Mouse (Mus musculus): ENCODE data around the gene D7Ertd443e. TPM values are rescaled to one million over a fixed set of nuclear protein-coding genes. Genes with fewer than 3 reads are reported as not detected.

The D7Ertd443e gene
- total RNA-seq (2021) = 1 to 10 TPM; 1.7 to 2.7 TPM
- long read RNA-seq, experiment 1 = 0 reads
- long read RNA-seq, experiment 2 = 0 reads

DNA sequence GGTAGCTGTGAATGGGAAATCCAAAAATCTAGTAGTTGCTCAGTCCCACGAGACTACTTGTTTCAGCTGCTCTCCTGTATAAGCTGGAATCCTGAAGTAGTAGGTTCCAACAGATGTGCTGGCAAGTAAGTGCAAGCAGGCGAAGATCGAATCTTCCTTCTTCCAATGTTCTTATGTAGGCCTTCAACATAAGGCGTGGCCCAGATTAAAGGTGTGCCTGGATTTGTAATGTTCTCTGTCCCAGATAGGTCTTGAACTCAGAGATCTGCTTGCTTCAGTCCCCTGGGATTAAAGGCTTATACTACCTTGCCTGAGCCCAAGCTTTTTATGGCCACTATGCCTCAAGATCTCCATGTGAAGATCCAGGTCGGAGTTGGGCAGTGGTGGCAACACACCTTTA, at the start of gene D7Ertd443e:
D7Ertd443e (minus strand) TSS at position 101 of the 400 bp plus-strand sequence.
- no peak for DNase-seq (ENCODE audit: low spot score in 2 of 2)

DNA sequence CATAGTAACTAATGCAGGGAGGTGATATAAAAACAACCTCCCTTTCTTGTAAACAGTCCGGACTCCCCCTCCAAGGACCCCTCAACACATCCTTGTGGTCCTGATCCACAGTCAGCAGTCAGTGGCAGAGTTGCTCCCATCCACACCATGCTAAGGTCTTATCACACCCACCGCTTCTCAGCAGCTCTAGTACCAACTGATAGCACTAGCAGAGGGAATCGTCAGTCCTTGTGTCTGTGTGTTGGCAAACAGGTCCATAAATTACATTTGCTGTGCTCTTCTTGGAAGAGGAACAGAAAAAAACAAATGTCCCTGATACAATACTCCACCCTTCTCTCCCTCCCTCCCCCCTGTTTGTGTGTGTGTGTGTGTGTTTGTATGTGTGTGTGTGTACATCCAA, 46.2 kb upstream of the D7Ertd443e start:
- no peak for DNase-seq (ENCODE audit: low spot score in 2 of 2)

DNA sequence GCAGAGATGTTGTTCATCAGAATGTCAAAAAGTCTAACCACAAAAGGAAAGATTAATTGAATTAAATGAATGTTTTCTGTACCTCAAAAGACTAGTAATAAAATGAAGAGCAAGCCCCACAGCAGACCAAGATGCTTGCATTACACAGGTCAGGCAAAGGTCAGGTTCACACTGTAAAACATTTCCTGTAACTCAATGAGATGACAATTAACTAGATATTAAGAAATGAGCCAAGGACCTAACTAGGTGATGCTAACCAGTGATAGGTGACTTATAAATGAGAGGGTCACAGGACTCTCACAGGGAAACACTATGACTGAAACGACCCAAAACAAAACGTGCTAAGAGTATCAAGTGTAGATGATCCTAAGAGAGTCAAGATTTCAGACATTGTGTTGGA, 43.2 kb upstream of the D7Ertd443e start:
- DNase-seq (ENCODE audit: low spot score in 2 of 2) = no peak

DNA sequence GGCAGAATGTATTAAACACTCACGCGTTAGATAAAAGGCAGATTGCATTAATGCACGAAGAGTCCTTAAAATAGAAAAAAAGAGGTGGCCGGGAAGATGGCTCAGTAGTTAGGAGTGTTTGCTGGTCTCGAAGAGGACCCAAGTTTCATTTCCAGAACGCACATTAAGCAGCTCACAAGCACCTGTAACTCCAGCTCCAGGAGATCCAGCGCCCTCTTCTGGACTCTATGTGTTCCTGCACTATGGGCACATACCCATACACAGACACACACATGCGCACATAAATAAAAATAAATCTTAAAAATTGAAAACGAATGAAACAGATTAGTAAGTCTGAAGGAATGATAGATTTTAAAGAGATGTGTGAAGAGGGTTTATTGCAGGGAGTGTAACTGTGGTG, 29.6 kb upstream of the D7Ertd443e start:
- DNase-seq (ENCODE audit: low spot score in 2 of 2) = no peak

DNA sequence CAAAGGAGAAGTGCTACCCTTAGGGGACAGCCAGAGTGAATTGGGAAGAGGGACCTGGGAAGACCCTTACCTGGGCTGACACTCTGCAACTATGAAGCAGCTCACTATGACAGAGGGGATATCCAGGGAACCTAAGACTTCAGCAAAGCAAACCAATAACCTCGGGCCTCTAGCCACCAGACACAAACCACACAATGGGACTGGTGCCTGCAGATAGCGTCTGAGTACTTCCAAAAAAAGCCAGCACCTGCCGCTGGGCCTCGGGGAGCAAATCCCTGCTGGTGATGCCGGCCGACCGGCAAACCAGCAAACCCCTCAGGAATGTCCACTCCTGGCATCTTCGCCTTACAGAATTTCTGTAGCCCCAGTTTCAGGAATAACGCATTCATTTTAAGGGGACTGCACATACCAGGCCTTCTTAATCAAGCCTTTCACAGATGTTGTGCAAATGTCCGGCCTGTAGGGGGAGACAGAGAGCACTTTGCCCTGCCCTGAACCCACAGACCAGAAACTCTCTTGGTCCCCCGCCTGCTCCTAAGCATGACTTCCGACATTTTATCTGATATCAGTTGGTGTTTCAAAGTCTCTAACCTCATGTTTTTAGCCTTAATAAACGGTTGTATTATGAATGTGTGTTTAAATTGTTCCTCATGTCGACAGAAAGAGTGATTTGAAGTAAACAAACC, 28.7 kb upstream of the D7Ertd443e start:
- DNase-seq (ENCODE audit: low spot score in 2 of 2) = peak in 1 of 2 experiments; percentile 11

DNA sequence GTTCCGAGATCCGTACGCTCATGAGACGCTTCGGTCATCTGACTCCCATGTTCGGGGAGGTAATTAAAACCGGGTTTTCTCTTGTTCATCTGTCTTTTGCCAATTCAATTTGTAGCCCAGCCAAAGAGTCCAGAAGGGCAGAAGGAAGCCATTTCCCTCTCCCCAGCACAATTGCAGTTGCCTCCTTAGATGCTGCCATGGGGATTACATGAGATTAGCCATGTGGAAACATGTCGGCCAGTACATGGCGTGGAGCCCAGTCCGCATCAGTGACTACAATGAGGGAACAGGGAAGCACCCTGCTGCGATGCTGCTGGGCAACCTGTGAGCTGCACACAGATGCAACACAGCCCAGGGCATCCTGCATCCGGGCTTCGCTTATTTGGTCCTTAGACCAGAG, 23.2 kb upstream of the D7Ertd443e start:
- peak; percentile 28 to 41 for DNase-seq (ENCODE audit: low spot score in 2 of 2)

DNA sequence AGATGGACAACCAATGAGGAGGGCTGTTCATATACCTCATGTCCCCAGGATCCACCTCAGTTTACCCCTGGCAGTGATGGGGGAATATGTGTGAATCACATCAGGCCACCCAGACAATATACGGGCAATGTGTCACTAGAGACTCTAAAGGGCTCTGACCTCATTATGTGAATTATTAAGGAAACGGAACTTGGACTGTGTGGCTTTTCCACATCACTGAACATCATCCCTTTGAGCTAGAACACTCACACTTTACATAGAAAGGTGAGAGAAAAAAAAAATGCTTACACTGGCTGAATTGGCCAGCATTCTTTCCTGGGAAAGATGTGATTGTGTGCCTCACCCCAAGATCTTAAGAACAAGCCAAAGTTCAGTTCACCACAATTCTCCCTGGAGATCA, 15.3 kb upstream of the D7Ertd443e start:
- DNase-seq (ENCODE audit: low spot score in 2 of 2) = no peak

DNA sequence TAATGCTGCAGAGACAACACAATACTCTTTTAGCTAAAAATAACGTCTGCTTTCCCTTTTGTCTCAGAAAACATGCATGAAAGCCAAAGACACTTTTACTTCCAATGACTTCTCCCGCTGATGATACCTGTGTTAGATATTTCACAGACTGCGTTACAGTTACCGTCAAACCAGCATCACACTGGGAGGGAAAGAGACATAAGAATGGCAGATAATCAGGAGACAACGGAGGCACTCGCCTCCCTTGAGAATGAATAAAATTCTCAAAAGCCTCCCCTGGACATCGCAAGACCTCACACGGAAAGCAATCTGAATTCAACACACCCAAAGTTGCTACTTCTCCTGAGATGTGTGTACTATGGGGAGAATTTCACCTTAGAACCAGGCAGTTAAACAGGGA, 11.3 kb upstream of the D7Ertd443e start:
- no peak for DNase-seq (ENCODE audit: low spot score in 2 of 2)

DNA sequence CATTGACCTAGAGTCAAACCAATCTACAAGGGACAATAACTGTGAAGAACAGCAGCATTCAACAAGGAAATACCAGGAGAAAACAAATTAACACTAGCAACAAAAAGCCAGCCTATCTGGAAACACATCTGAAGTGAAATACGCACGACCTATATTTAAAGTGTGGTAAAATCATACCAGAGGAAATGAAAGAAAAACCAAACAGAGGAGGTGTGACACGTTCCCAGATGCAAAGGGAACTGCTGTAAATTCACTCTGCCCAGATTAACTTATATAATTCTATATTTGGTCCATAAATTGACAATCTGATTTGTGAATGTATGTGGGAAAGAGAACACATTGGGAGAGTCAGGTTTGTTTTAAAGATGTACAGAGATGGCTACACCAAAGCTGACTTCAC, 2.7 kb downstream of the D7Ertd443e start:
- no peak for DNase-seq (ENCODE audit: low spot score in 2 of 2)

DNA sequence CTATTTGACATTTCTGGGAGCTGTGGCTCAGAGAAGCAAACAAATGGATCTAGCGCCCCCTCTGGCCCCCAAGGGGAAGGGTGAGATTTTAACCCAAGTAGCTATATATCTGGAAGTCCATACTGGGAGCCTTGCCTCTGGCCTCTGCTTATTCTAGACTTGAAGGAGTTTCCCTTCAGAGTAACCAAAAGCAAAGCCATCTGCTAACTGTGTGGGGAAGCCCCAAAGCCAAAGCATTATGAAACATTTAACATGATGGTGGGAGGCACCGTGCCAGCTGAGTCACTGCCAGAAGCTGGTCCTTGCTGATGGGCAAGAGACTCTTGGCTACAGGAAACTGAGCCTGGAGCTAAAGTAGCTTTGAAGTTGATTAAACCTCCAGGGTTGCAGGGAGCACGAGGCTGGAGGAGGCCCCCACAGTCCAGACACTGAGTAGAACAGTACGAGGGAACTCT, 4.0 kb downstream of the D7Ertd443e start:
- peak; percentile 45 to 64 for DNase-seq (ENCODE audit: low spot score in 2 of 2)

DNA sequence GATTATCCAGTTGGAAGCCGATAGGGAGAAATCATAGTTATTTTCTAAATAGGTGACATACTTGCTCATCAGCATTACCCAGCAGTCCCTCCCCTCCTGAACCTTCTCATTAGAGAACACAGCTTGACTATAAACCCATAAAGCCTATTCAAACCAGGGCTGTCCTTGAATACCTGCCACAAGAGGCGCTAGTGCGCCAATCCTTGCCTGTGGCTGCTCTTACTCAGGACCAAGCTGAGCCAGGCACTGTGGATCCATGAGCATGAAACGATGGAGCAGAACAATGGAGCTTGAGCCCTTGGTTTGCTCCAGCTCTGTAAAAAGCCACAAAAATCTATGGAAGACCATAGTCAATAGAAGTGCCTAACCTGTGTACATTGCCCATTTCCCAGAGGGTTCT, 7.2 kb downstream of the D7Ertd443e start:
- DNase-seq (ENCODE audit: low spot score in 2 of 2) = peak; percentile 25 to 42

DNA sequence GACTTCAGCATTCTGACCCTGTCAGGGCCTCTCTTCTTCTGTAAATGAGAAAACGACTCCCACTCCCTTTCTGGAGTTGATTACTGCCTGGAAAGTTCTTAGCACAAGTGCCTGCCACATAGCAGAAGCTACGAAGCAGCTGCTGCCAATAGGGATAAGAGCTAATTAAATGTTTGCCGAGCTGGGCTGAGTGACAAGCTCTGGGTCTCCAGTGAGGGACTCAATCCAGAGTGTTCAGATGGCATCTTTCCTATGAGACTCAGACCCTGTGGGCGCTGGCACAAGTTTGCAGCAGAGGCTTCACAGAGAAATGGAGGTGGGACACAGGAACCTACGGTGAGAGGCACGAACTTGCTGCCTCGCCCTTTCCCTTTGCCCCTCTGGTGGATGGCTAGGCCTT, 8.7 kb downstream of the D7Ertd443e start:
- DNase-seq (ENCODE audit: low spot score in 2 of 2) = peak; percentile 61 to 81

DNA sequence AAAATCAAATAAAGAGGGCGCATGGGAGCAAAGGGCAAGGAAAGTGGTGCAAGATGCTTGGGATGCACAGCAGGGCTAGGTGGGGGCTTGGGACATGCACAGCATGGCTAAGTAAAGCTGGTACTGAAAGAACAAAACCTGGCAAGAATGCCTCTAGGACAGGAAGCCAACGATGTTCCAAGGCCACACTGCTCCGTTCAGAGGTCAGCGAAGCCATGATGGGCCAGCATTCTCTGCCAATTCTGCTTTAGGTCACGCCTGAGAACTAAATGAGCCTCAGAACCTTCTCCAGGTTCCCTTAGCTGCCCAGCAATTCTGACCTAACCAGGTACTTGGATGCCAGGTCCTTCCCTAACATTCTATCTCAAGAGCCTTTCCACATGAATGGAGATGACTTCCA, 13.2 kb downstream of the D7Ertd443e start:
- no peak for DNase-seq (ENCODE audit: low spot score in 2 of 2)

DNA sequence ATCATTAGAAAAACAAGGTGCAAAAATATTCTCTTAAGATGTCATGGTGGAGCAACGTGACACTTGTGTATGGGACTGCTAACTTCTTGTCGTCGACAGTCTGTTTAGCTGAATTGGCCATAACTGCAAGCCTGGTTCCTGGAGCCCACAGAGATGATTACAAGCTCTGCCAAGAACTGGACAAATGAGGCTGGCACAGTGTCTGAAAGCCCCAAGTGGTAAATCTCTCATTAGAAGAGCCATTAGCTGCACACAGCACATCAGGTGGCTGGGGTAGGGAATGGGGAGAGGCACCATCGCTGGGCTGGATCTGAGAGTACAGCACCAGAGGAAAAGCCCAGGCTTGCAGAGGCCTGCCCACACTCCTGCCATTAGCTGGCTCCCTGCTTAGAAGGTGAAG, 16.2 kb downstream of the D7Ertd443e start:
- peak in 1 of 2 experiments; percentile 37 for DNase-seq (ENCODE audit: low spot score in 2 of 2)

DNA sequence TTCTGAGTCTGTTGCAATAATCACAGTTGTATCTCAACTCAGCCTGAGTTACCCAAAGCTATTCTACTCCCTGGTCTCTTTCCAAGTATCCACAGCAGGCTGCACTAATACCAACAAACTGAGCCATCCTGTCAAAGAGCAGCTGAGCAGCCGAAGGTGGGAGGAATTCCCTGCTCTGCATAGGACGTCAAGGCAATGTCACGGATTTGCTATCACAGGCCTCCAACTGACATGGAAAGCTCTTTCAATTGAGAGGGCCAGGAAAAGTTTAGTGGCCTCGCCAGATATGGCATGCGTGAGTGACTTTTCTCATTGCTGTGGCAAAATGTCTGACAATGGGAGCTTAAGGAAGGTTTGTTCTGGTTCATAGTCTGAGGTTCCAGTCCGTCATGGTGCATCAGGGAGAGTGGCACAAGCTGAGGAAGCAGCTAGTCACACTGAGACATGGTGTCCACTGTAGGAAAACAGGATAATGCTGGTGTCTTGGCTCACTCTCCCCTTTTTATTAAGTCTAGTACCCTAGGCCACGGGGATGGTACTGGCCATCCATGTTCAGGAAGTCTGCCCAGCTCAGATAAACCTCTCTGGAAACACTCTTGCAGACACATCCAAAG, 23.1 kb downstream of the D7Ertd443e start:
- no peak for DNase-seq (ENCODE audit: low spot score in 2 of 2)

DNA sequence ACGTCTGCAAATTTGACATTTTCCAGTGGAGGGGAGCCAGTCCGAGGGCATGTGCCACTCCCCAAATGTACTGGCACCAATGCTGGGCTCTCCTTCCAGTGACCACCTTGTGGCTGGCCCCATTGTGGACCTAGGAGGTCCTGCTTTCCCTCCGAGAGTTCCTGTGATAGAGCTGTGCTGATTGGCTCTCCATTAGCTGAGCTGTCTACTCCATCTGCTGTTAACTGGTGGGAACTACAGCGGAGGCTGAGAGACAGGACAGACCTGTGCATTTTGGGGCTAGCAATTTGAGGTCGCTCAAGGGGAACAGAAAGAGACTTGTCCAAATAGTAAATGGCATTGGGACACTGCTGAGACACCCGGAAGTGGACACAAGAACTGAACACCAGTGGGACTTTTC, 36.6 kb downstream of the D7Ertd443e start:
- DNase-seq (ENCODE audit: low spot score in 2 of 2) = peak; percentile 63 to 76

DNA sequence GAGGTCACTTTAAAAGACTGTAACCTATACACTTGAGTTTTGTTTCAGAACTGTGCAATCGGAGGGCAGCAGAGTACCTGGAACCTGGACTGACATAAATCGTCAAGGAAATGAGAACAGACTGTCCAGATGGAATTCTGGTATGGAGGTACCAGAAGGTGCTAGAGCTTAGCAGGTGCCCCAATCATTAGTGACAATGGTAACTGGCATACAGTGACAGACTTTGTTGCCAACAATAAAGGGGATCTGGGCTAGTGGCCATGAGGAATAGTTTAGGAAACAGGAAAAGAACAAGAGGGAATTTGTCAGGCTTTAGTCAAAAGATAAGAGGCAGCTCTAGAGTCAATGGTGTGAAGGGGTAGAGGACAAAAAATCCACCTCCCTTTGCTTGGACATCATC, 43.3 kb downstream of the D7Ertd443e start:
- DNase-seq (ENCODE audit: low spot score in 2 of 2) = peak; percentile 17 to 44

DNA sequence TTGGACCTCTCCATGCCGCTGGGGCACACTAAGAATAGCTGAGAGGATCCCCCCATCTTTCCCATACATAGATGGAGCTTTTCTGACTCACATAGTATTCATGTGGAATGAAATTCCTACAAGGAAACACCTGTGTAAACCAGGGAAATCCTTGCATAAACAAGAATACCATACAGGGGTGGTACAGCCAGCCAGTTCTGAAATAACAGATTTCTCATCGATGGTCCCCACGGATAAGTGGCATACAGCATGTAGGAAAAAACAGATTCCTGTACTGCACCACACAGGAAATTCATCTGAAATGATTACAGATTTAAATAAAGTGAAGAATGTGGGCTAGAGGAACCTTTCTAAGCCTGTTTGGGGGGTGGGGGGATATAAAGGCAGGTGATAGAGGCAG, 49.5 kb downstream of the D7Ertd443e start:
- no peak for DNase-seq (ENCODE audit: low spot score in 2 of 2)

DNA sequence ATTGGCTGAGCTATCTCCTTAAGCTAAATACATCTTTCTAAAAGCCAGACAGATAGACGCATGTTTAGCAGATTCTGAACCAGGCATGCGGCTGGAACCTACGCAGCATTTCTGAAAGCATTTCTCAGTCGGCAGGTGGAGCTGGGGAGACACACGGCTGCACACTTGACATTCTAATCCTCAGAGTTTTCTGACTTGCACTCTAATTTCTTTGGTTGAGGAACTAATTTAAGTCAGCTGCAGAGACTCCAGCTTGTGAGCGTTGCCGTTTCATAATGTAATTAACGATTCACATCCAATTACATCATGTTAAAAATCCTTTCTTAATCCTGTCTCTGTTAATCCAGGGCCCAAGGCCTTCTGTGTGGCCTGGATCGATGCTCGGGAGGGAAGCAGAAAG, 64.5 kb downstream of the D7Ertd443e start:
- DNase-seq (ENCODE audit: low spot score in 2 of 2) = peak in 1 of 2 experiments; percentile 29

DNA sequence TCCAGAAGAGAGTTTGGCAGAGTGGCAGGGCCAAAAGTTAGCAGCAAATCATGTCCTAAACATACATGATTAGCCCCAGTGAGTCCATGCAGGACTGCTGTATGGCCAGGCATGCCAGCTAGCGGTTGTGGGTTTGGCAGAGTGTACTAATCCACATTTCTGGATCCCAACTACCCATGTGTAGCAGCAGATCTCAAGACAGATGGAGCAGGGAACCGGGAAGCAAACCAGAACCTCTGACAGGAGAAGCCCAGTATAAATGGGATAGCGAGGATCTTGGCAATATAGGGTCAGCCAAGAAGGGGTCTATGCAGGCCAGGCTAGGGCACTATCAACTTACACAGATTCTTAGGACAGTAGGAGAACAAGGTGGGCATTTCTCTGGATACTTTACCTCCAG, 83.4 kb downstream of the D7Ertd443e start:
- DNase-seq (ENCODE audit: low spot score in 2 of 2) = peak; percentile 24 to 74

DNA sequence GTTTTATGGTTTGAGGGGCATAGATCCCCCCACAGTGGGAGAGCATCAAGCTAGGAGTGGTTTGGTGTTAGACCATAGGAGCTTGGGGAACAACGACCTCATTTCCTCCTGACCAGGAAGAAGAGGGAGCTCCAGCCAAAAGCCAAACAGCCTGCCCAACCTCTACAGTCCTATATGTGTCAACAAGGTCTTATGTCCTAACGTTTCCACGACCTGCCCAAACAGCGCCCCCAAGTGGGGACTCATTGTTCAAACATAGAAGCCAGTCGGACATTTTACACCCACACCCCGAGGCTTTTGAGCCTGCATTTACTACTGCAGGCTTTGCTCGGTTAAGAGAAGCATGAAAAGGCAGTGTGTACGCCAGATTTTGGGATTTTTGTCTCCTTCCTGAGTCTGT, 84.2 kb downstream of the D7Ertd443e start:
- DNase-seq (ENCODE audit: low spot score in 2 of 2) = no peak

DNA sequence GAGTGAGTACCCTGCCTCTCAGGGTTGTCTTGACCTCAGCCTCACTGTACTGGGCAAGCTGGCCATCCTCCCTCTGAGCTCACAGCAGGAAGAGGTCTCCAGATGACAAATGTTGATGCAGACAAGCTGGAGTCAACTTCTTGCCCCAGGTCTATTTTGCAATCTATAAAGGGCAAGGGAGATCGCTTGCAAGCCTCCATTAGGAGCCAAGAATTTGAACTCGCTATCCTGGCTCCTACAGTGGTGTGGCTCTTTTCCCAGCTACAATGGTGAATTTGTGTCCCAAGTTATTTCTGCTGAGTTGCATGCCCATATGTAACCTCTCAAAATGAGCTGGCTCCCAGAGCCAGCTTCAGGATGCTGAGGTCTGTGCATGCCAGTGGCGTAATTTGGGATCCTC, 92.7 kb downstream of the D7Ertd443e start:
- DNase-seq (ENCODE audit: low spot score in 2 of 2) = no peak

Measured in layer of hippocampus, postnatal 14 days (tissue).